Mouse (Mus musculus) myocyte (in vitro differentiated cells): ENCODE measurements around the gene Rras.

Source experiments
- E2F4 ChIP-seq: IDR thresholded peaks from one replicate; pipeline ENCODE4 v1.6.1; 2011; ENCODE audit warnings: mild to moderate bottlenecking, control low read depth, moderate library complexity; ENCODE audit not compliant: insufficient read depth
- POLR2A ChIP-seq: IDR thresholded peaks from one replicate; pipeline ENCODE4 v1.6.1; 2011; ENCODE audit warnings: low read depth, mild to moderate bottlenecking, control low read depth, moderate library complexity; ENCODE audit not compliant: insufficient read length
- POLR2AphosphoS2 ChIP-seq: IDR thresholded peaks from one replicate; pipeline ENCODE4 v1.6.1; 2011; ENCODE audit warnings: low read depth, control low read depth; ENCODE audit not compliant: insufficient read length
- SRF ChIP-seq: IDR thresholded peaks from one replicate; pipeline ENCODE4 v1.6.1; 2011; ENCODE audit warnings: low read depth; ENCODE audit not compliant: control insufficient read depth, insufficient read length
- TCF12 ChIP-seq: IDR thresholded peaks from one replicate; pipeline ENCODE4 v1.6.1; 2011; ENCODE audit warnings: mild to moderate bottlenecking, control low read depth; ENCODE audit not compliant: poor library complexity, insufficient read depth, severe bottlenecking

DNA sequence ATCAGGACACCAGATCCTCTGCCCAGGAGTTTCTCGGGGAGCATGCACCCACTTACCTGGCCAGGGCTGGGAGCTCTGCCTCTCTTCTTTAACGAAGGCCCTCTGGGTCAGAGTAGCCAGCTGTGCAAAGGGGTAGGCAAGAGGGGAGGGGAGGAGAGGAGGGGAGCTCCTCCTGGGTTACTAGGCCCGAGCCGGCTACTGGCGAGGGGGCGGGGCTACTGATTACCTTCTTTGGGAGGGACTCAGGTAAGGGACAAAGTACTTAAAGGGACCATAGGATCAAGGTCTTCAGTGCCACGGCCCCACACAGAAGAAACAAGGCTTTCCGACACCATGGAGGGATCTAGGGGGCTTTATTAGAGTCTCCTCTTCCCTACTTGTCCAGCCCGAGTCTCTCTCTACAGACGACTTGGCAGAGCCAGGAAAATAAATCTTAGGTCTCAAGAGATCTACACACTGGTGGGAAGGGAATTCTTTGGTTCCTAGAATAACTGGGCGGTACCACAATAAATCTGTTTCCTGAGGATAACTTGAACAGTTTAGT, 43.8 kb downstream of the Rras start:
- no peak for TF ChIP-seq POLR2A
- TF ChIP-seq E2F4: no peak
- no peak for TF ChIP-seq SRF
- no peak for TF ChIP-seq TCF12
- TF ChIP-seq POLR2AphosphoS2: no peak
